Mouse (Mus musculus) lung, embryonic 14.5 days (tissue): ENCODE data around the gene Olfr329-ps. TPM values are rescaled to one million over a fixed set of nuclear protein-coding genes. Genes with fewer than 3 reads are reported as not detected.

Source experiments
- ATAC-seq: fragments of 200-750 bp; cut with Nextera tagmentation; 2 replicates; pipeline ENCODE4 v1.8.0; 2017; ENCODE audit warnings: mild to moderate bottlenecking, moderate TSS enrichment, moderate library complexity; ENCODE audit not compliant: insufficient read depth
- DNase-seq: peaks from one replicate; pipeline ENCODE4 v3.0.0-alpha.2; 2015
- H3K27ac ChIP-seq: fragments of 300-500 bp; sonication (generic); 2 replicates; pipeline ENCODE4 v1.5.1; 2014; ENCODE audit warnings: low read depth, mild to moderate bottlenecking, moderate library complexity
- H3K27me3 ChIP-seq: fragments of 300-500 bp; sonication (generic); 2 replicates; pipeline ENCODE4 v1.6.1; 2014; ENCODE audit warnings: low read length, control low read depth; ENCODE audit not compliant: insufficient read depth
- H3K36me3 ChIP-seq: fragments of 300-500 bp; sonication (generic); 2 replicates; pipeline ENCODE4 v1.6.1; 2014; ENCODE audit warnings: control low read depth; ENCODE audit not compliant: insufficient read depth
- H3K4me1 ChIP-seq: fragments of 300-500 bp; sonication (generic); 2 replicates; pipeline ENCODE4 v1.6.1; 2014; ENCODE audit warnings: antibody characterized with exemption, control low read depth; ENCODE audit not compliant: insufficient read depth
- H3K4me2 ChIP-seq: fragments of 300-500 bp; sonication (generic); 2 replicates; pipeline ENCODE4 v1.6.1; 2014; ENCODE audit warnings: mild to moderate bottlenecking
- H3K4me3 ChIP-seq: fragments of 300-500 bp; sonication (generic); 2 replicates; pipeline ENCODE4 v1.5.1; 2014; ENCODE audit warnings: low read depth, low read length
- H3K9ac ChIP-seq: fragments of 300-500 bp; sonication (generic); 2 replicates; pipeline ENCODE4 v1.6.1; 2014
- H3K9me3 ChIP-seq: fragments of 300-500 bp; sonication (generic); 2 replicates; pipeline ENCODE4 v1.6.1; 2016; ENCODE audit warnings: low read depth, low read length, control low read depth
- CTCF ChIP-seq: IDR thresholded peaks from 2 replicates; pipeline ENCODE4 v1.5.1; 2016; ENCODE audit warnings: antibody characterized with exemption, low read depth
- whole genome bisulfite sequencing: fragments of 180-500 bp; shearing (Covaris S2); extraction: QIAGEN DNeasy Blood & Tissue Kit; methylation state at CpG from one replicate; pipeline ENCODE4 v1.1.7; 2014; 5-methylcytosine and 5-hydroxymethylcytosine counted together
- polyA plus RNA-seq: library from polyadenylated mRNA; unstranded; fragments of >200 nt; fragmentation: Nextera tagmentation; extraction: Ambion mirVana; gene quantifications from 2 replicates; pipeline ENCODE4 v1.2.1, GENCODE M21; 2014

Gene Olfr329-ps
- polyA plus RNA-seq, result not detected in 2 replicates

DNA sequence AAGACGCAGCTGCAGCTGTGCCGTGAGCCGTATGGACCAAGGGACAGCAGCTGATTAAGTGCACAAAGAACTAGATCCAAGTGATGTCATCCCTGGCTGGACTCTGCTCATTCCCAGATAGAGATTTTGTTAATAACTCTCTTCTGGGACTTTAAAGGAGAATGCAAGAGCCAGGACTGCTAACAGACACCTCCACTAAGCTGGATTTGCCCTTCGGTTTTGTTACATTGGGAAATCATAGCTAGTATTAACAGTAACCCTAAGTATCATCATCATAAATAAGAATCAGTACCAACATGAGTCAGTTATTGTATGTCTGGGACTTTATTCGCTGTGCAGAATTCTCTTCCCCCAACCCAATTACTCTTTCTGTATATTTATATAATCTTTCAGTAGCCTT, at the start of gene Olfr329-ps:
Gene Olfr329-ps, minus strand, starts transcription at position 101 of the 400 bp plus-strand sequence.
- 68% methylated on average over 5 of the region's 5 CpGs for WGBS
- Histone ChIP-seq H3K9me3 (no peaks in the 10 kb centered on the region), H3K36me3 (no peaks in the 10 kb centered on the region), H3K9ac (no peak within 1 kb of the TSS), H3K4me2 (no peak within 1 kb of the TSS), H3K27me3 (no peaks in the 10 kb centered on the region), H3K4me1 (no peaks in the 10 kb centered on the region), H3K27ac (no peak within 1 kb of the TSS), H3K4me3 (no peak within 1 kb of the TSS)
- ATAC-seq, result no peak
- no peak for TF ChIP-seq CTCF
- DNase-seq, result no peak

DNA sequence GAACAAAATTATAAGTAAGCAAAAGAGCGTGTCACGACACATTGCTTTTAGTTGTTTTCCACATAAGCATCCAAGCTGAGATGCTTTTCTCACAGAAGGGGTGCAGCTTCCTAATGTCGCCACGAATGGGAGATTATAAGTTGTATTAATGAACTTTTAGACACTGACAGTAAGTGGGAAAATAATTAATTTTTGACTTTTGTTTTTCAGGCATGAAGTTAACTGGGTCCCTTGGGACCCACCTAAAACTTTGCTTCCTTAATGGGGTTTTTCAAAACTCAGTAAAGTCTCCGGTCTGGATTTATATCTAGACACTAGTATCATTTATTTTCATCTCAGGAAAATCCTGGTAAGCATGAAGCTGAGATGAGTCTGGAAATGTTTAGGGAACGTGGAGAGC, 48.6 kb upstream of the Olfr329-ps start, which contains the start of gene Olfr324:
Gene Olfr324, plus strand, starts transcription at position 301 of the 400 bp plus-strand sequence.
- H3K27ac ChIP-seq, result no peak within 1 kb of the TSS
- no peak for TF ChIP-seq CTCF
- H3K4me2 ChIP-seq, result no peak within 1 kb of the TSS
- no peaks in the 10 kb centered on the region for H3K36me3 ChIP-seq
- H3K9ac ChIP-seq, result no peak within 1 kb of the TSS
- no peaks in the 10 kb centered on the region for H3K27me3 ChIP-seq
- no peaks in the 10 kb centered on the region for H3K4me1 ChIP-seq
- ATAC-seq (no peak), DNase-seq (no peak)
- no peak within 1 kb of the TSS for H3K4me3 ChIP-seq
- WGBS, result 75% methylated on average over 6 of the region's 6 CpGs
- no peaks in the 10 kb centered on the region for H3K9me3 ChIP-seq

DNA sequence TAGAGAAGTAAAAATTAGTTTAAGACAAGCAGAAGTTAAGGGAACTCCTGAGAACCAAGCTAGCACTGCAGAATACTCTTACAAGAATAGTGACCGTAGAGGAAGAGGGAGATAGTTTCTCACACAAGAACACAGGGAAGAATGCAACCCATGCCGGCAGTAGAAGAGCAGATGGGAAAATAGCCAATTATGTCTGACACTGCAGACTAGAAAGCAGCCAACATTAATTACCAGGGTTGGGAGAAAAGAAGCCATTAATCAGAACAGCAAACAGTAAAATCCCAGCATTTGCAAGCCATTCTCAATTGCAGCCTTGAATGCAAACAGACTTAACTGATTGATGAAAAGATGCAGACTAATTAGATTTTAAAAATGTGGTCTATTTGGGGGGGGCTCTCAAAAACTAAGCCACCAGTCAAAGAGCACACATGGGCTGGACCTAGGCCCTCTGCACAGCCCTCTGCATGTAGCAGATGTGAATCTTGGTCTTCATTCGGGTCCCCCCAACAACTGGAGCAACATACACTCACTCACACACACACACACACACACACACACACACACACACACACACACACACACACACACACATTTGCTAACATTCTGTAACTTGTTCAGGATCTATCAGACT, 42.5 kb upstream of the Olfr329-ps start:
- ATAC-seq (no peak), DNase-seq (no peak)
- 61% methylated on average over 3 of the region's 3 CpGs for WGBS
- H3K9me3 ChIP-seq, result no peaks in the 10 kb centered on the region
- no peak overlapping the region for H3K9ac ChIP-seq
- no peaks in the 10 kb centered on the region for H3K4me1 ChIP-seq
- TF ChIP-seq CTCF, result no peak
- no peaks in the 10 kb centered on the region for H3K27me3 ChIP-seq
- H3K27ac ChIP-seq, result no peak overlapping the region
- H3K4me3 ChIP-seq, result no peak overlapping the region
- no peaks in the 10 kb centered on the region for H3K36me3 ChIP-seq
- H3K4me2 ChIP-seq, result no peak overlapping the region

DNA sequence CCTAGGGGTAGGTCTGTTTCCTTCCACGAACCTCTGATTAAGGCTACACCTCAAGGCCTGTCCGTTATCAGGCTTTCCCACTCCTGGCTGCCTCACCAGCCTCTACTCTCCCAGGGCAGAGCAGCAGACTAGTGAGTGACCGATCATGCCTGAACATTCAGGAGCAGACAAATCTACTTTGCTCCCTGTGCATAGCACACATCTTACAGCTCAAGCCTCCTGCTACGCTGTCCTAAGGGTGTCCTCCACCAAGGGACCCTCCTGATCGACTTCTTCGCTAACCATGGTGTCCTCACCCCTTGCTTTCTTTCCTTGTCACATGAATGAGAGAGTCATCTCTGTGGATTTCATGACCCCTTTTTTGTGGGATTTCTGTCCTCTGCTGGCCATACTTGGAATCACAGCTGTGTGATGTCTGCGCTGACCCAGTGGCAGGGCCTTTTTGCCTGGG, 41.7 kb upstream of the Olfr329-ps start:
- 63% methylated on average over 7 of the region's 7 CpGs for WGBS
- H3K36me3 ChIP-seq, result no peaks in the 10 kb centered on the region
- no peak overlapping the region for H3K4me2 ChIP-seq
- no peaks in the 10 kb centered on the region for H3K27me3 ChIP-seq
- peak; percentile 38 for DNase-seq
- no peaks in the 10 kb centered on the region for H3K9me3 ChIP-seq
- peak; percentile 73 for TF ChIP-seq CTCF
- H3K4me3 ChIP-seq, result no peak overlapping the region
- no peaks in the 10 kb centered on the region for H3K4me1 ChIP-seq
- no peak for ATAC-seq
- no peak overlapping the region for H3K27ac ChIP-seq
- H3K9ac ChIP-seq, result no peak overlapping the region

DNA sequence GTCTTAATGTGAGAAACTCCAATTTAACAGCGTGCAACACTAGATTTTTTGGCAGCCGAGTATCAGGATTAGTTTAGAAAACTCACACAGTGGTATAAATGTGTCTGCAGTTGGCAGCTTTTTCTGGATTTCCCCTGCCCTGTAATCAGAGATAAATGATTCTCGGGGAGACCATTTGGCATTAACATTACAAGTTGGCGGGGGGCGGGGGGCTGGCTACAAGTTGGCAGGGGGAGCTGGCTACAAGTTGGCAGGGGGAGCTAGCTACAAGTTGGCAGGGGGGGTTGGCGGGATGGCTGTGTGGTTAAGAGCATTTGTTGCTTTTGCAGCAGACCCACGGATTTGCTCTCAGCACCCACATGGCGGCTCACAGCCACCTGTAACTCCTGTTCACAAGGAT, 32.4 kb upstream of the Olfr329-ps start:
- H3K9ac ChIP-seq, result no peak overlapping the region
- ATAC-seq, result no peak
- no peak for TF ChIP-seq CTCF
- WGBS, result 65% methylated on average over 8 of the region's 8 CpGs
- H3K4me3 ChIP-seq, result no peak overlapping the region
- no peaks in the 10 kb centered on the region for H3K36me3 ChIP-seq
- H3K4me1 ChIP-seq, result no peaks in the 10 kb centered on the region
- H3K9me3 ChIP-seq, result no peaks in the 10 kb centered on the region
- H3K27me3 ChIP-seq, result no peaks in the 10 kb centered on the region
- no peak for DNase-seq
- no peak overlapping the region for H3K27ac ChIP-seq
- no peak overlapping the region for H3K4me2 ChIP-seq

DNA sequence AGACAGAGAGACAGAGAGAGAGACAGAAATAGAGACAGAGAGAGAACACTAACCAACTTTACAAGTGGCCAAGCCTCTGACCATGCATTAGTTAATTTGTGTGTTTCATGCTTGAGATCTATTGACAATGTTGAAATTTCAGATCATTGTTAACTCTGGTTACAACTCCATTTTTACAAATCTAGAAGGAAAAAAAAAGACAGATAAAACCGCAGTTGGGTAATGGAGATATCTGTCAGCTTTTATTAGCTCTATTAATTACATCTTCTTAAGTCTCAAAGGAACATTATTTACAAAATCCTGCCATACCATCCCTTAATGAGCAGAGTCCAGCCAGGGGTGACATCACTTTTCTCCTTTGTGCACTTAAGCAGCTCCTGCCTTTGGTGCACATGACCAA, 31.2 kb upstream of the Olfr329-ps start, which contains the start of gene Olfr325:
Gene Olfr325, plus strand, starts transcription at position 301 of the 400 bp plus-strand sequence.
- no peaks in the 10 kb centered on the region for H3K27me3 ChIP-seq
- no peak for TF ChIP-seq CTCF
- no peak for ATAC-seq
- H3K9me3 ChIP-seq, result no peaks in the 10 kb centered on the region
- no peak within 1 kb of the TSS for H3K4me2 ChIP-seq
- no peak within 1 kb of the TSS for H3K4me3 ChIP-seq
- H3K27ac ChIP-seq, result no peak within 1 kb of the TSS
- no peak for DNase-seq
- no peaks in the 10 kb centered on the region for H3K36me3 ChIP-seq
- 67% methylated on average over 1 of the region's 1 CpGs for WGBS
- H3K4me1 ChIP-seq, result no peaks in the 10 kb centered on the region
- no peak within 1 kb of the TSS for H3K9ac ChIP-seq

DNA sequence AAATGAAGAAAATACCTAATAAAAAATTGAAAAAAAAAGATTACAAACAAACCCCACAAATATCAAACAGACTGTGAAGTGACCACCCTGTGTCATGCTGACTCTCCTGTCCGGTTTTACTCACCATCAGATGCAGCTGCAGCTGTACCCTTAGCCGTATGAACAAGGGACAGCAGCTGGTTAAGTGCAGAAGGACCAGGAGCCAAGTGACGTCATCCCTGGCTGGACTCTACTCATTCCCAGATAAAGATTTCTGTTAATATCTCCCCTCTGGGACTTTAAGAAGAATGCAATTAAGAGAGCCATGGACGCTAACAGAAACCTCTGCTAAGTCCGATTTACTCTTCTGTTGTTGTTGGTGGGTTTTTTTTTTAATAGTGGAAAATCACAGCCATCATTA, 24.2 kb upstream of the Olfr329-ps start, which contains the start of gene Olfr224:
Gene Olfr224, minus strand, starts transcription at position 149 of the 400 bp plus-strand sequence.
- H3K4me1 ChIP-seq, result no peaks in the 10 kb centered on the region
- no peak within 1 kb of the TSS for H3K27ac ChIP-seq
- no peak for ATAC-seq
- no peaks in the 10 kb centered on the region for H3K27me3 ChIP-seq
- no peaks in the 10 kb centered on the region for H3K36me3 ChIP-seq
- DNase-seq, result peak; percentile 5
- no peak for TF ChIP-seq CTCF
- H3K4me2 ChIP-seq, result no peak within 1 kb of the TSS
- H3K4me3 ChIP-seq, result no peak within 1 kb of the TSS
- H3K9ac ChIP-seq, result no peak within 1 kb of the TSS
- 64% methylated on average over 5 of the region's 5 CpGs for WGBS
- no peaks in the 10 kb centered on the region for H3K9me3 ChIP-seq
